Mouse (Mus musculus): ENCODE measurements around the gene Zfp217.

Zfp217 gene

GRCm38 (mm10) chr2:170158987-170159386 lies 11.1 kb upstream of the Zfp217 start:
- DNase-seq (ENCODE audit: low spot score in 2 of 2): no peak

- DNase-seq (ENCODE audit: low spot score in 2 of 2): peak in 1 of 2 experiments; percentile 30
Observed at GRCm38 (mm10) chr2:170158251-170158650, 10.3 kb upstream of the Zfp217 start.

- DNase-seq (ENCODE audit: low spot score in 2 of 2): no peak
Observed at GRCm38 (mm10) chr2:170157280-170158200, 9.6 kb upstream of the Zfp217 start.

- DNase-seq (ENCODE audit: low spot score in 2 of 2): peak; percentile 60 to 83
Observed at GRCm38 (mm10) chr2:170155089-170155740, 7.3 kb upstream of the Zfp217 start.

GRCm38 (mm10) chr2:170154738-170155088 lies 6.8 kb upstream of the Zfp217 start:
- DNase-seq (ENCODE audit: low spot score in 2 of 2): no peak

GRCm38 (mm10) chr2:170154301-170154721 lies 6.4 kb upstream of the Zfp217 start:
- no peak for DNase-seq (ENCODE audit: low spot score in 2 of 2)

- peak; percentile 52 to 64 for DNase-seq (ENCODE audit: low spot score in 2 of 2)
Observed at GRCm38 (mm10) chr2:170153421-170154271, 5.7 kb upstream of the Zfp217 start.

GRCm38 (mm10) chr2:170152856-170153255 lies 5.0 kb upstream of the Zfp217 start:
- no peak for DNase-seq (ENCODE audit: low spot score in 2 of 2)

- no peak for DNase-seq (ENCODE audit: low spot score in 2 of 2)
Observed at GRCm38 (mm10) chr2:170152036-170152686, 4.3 kb upstream of the Zfp217 start.

- no peak for DNase-seq (ENCODE audit: low spot score in 2 of 2)
Observed at GRCm38 (mm10) chr2:170151470-170151869, 3.6 kb upstream of the Zfp217 start.

GRCm38 (mm10) chr2:170148828-170149227 lies 925 bp upstream of the Zfp217 start:
- DNase-seq (ENCODE audit: low spot score in 2 of 2): no peak

GRCm38 (mm10) chr2:170147170-170147569 lies 733 bp downstream of the Zfp217 start:
- DNase-seq (ENCODE audit: low spot score in 2 of 2): no peak

- DNase-seq (ENCODE audit: low spot score in 2 of 2): no peak
Observed at GRCm38 (mm10) chr2:170144343-170144742, 3.6 kb downstream of the Zfp217 start.

GRCm38 (mm10) chr2:170143861-170144260 lies 4.0 kb downstream of the Zfp217 start:
- no peak for DNase-seq (ENCODE audit: low spot score in 2 of 2)

- DNase-seq (ENCODE audit: low spot score in 2 of 2): no peak
Observed at GRCm38 (mm10) chr2:170142542-170142941, 5.4 kb downstream of the Zfp217 start.

GRCm38 (mm10) chr2:170141481-170141880 lies 6.4 kb downstream of the Zfp217 start:
- DNase-seq (ENCODE audit: low spot score in 2 of 2): no peak

- no peak for DNase-seq (ENCODE audit: low spot score in 2 of 2)
Observed at GRCm38 (mm10) chr2:170139411-170140046, 8.4 kb downstream of the Zfp217 start.

GRCm38 (mm10) chr2:170136928-170137327 lies 11.0 kb downstream of the Zfp217 start:
- no peak for DNase-seq (ENCODE audit: low spot score in 2 of 2)

GRCm38 (mm10) chr2:170135820-170136219 lies 12.1 kb downstream of the Zfp217 start:
- DNase-seq (ENCODE audit: low spot score in 2 of 2): no peak

- no peak for DNase-seq (ENCODE audit: low spot score in 2 of 2)
Observed at GRCm38 (mm10) chr2:170134026-170134690, 13.7 kb downstream of the Zfp217 start.
